Mouse (Mus musculus): Measurements from ENCODE around the gene 1600014C23Rik. TPM values are rescaled to one million over a fixed set of nuclear protein-coding genes. Genes with fewer than 3 reads are reported as not detected.

The 1600014C23Rik gene
- polyA plus RNA-seq, 1 experiment from 2014 or later = 0.66 TPM

- peak overlapping the region; percentile 63 for H3K9ac ChIP-seq (ENCODE audit: low read depth, low read length)
- peak overlapping the region; percentile 85 for H3K27ac ChIP-seq
- H3K4me3 ChIP-seq (replicated peaks; ENCODE audit: low read depth, low read length) = peak overlapping the region; percentile 53
- peak overlapping the region; percentile 82 for H3K4me2 ChIP-seq (ENCODE audit: low read length)
- ATAC-seq (replicated peaks; ENCODE audit: low FRiP score, low read depth) = peak; percentile 37
- 2% methylated on average over 40 of the region's 72 CpGs for WGBS
- TF ChIP-seq CTCF (IDR thresholded peaks at IDR 0.05; ENCODE audit: low read depth) = no peak
- no peaks in the 10 kb centered on the region for H3K9me3 ChIP-seq (replicated peaks; ENCODE audit: low read length)
- DNase-seq (ENCODE audit: low spot score) = peak; percentile 91
- no peaks in the 10 kb centered on the region for H3K36me3 ChIP-seq (ENCODE audit: insufficient read depth, low read length)
- H3K27me3 ChIP-seq (ENCODE audit: insufficient read depth, low read length) = no peaks in the 10 kb centered on the region
- H3K4me1 ChIP-seq (replicated peaks; ENCODE audit: insufficient read depth, low read length) = peaks cover 30% of the 10 kb centered on the region
These were observed 2.9 kb upstream of the 1600014C23Rik start for GRCm38 (mm10) chr17:45736311-45737077.

DNA sequence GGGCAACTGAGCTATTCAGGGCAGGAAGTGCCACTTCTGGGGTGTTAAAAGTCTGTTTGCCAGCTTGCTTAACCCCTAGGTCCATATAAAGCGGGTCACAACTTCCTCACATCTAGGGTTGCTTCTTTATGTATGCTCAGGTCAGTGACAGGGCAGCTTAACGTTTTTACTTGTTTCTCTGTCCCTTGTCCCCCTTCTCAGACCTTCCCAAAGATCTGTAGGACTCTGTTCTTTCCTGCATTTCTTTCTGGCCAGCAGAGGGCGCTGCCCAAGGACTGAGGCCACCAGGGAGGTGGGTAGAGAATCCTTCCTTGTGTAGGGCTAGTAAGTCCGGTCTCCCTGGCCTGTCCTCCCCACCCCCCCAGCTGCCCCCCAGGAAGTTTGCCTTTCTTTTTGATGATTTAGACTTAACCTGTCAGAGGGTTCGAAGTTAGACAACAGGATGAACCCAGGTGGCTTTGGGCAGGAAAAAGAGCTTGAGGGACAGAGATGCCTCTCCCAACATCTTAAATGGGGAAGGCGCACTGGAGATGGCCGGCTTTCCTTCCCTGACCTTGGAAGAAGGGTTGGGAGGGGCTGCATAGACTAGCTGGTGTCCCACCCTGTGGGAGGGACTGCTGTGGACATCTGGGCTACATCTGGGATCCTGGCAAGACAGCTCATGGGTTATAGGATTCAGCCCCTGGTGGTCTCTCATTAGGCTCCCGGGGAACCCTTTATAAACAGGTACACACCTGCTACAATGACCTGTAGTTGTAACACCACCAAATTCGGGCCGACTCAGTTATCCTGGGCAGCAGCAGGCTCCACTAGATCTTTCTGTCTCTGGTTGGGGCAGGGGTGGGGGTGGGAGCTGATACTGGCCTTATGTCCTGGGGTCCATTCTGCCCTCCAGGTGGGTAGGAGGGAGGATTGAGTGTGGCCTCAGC lies 2.0 kb upstream of the 1600014C23Rik start:
- DNase-seq (ENCODE audit: low spot score) = peak; percentile 92
- Histone ChIP-seq H3K36me3 (ENCODE audit: insufficient read depth, low read length) (no peaks in the 10 kb centered on the region), H3K4me1 (replicated peaks; ENCODE audit: insufficient read depth, low read length) (peaks cover 30% of the 10 kb centered on the region), H3K4me3 (replicated peaks; ENCODE audit: low read depth, low read length) (peak overlapping the region; percentile 53), H3K4me2 (ENCODE audit: low read length) (peak overlapping the region; percentile 82), H3K27me3 (ENCODE audit: insufficient read depth, low read length) (no peaks in the 10 kb centered on the region), H3K9me3 (replicated peaks; ENCODE audit: low read length) (no peaks in the 10 kb centered on the region), H3K27ac (peak overlapping the region; percentile 85), H3K9ac (ENCODE audit: low read depth, low read length) (peak overlapping the region; percentile 63)
- peak; percentile 96 for TF ChIP-seq CTCF (IDR thresholded peaks at IDR 0.05; ENCODE audit: low read depth)
- peak; percentile 23; the same call in 1 of the 2 replicates for ATAC-seq (replicated peaks; ENCODE audit: low FRiP score, low read depth)
- WGBS = 6% methylated on average over 10 of the region's 10 CpGs

DNA sequence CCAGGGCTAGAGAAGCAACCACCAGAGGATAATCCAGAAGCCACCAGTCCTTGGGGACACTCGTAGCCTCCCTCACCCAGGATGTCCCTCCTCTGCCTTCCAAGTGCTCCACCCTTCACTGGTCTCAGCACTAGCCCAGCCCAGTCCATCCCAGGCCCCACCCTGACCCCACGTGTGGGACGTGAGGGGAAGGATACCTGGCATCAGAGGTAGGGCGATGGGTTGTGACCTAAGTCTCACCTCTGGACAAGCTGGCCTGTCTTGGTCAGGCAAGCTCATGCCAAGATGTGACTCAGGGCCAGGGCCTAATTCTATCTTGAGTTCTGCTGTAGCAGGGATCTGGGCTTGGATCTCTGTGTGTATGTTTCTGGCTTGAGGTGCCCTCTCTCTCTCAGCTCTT lies 1.2 kb upstream of the 1600014C23Rik start:
- Histone ChIP-seq H3K9ac (ENCODE audit: low read depth, low read length) (no peak overlapping the region), H3K9me3 (replicated peaks; ENCODE audit: low read length) (no peaks in the 10 kb centered on the region), H3K27ac (no peak overlapping the region), H3K4me3 (replicated peaks; ENCODE audit: low read depth, low read length) (no peak overlapping the region), H3K4me2 (ENCODE audit: low read length) (no peak overlapping the region), H3K36me3 (ENCODE audit: insufficient read depth, low read length) (no peaks in the 10 kb centered on the region), H3K27me3 (ENCODE audit: insufficient read depth, low read length) (no peaks in the 10 kb centered on the region), H3K4me1 (replicated peaks; ENCODE audit: insufficient read depth, low read length) (peaks cover 30% of the 10 kb centered on the region)
- DNase-seq (ENCODE audit: low spot score) = no peak
- no peak for TF ChIP-seq CTCF (IDR thresholded peaks at IDR 0.05; ENCODE audit: low read depth)
- no peak for ATAC-seq (replicated peaks; ENCODE audit: low FRiP score, low read depth)
- 68% methylated on average over 4 of the region's 4 CpGs for WGBS

GRCm38 (mm10) chr17:45734333-45734732 lies 689 bp upstream of the 1600014C23Rik start:
- H3K4me3 ChIP-seq (replicated peaks; ENCODE audit: low read depth, low read length) = no peak overlapping the region
- ATAC-seq (replicated peaks; ENCODE audit: low FRiP score, low read depth) (no peak), DNase-seq (ENCODE audit: low spot score) (no peak)
- no peaks in the 10 kb centered on the region for H3K36me3 ChIP-seq (ENCODE audit: insufficient read depth, low read length)
- H3K9ac ChIP-seq (ENCODE audit: low read depth, low read length) = peak overlapping the region; percentile 46
- no peaks in the 10 kb centered on the region for H3K27me3 ChIP-seq (ENCODE audit: insufficient read depth, low read length)
- peak overlapping the region; percentile 67 for H3K4me2 ChIP-seq (ENCODE audit: low read length)
- 31% methylated on average over 3 of the region's 3 CpGs for WGBS
- no peak for TF ChIP-seq CTCF (IDR thresholded peaks at IDR 0.05; ENCODE audit: low read depth)
- peaks cover 30% of the 10 kb centered on the region for H3K4me1 ChIP-seq (replicated peaks; ENCODE audit: insufficient read depth, low read length)
- H3K9me3 ChIP-seq (replicated peaks; ENCODE audit: low read length) = no peaks in the 10 kb centered on the region
- peak overlapping the region; percentile 63 for H3K27ac ChIP-seq

GRCm38 (mm10) chr17:45733038-45733734 lies 458 bp downstream of the 1600014C23Rik start:
- Histone ChIP-seq H3K27me3 (ENCODE audit: insufficient read depth, low read length) (no peaks in the 10 kb centered on the region), H3K4me1 (replicated peaks; ENCODE audit: insufficient read depth, low read length) (peaks cover 30% of the 10 kb centered on the region), H3K36me3 (ENCODE audit: insufficient read depth, low read length) (no peaks in the 10 kb centered on the region), H3K27ac (no peak overlapping the region), H3K9me3 (replicated peaks; ENCODE audit: low read length) (no peaks in the 10 kb centered on the region), H3K4me3 (replicated peaks; ENCODE audit: low read depth, low read length) (peak overlapping the region; percentile 25; the same call in 1 of the 2 replicates), H3K4me2 (ENCODE audit: low read length) (peak overlapping the region; percentile 67), H3K9ac (ENCODE audit: low read depth, low read length) (peak overlapping the region; percentile 46)
- ATAC-seq (replicated peaks; ENCODE audit: low FRiP score, low read depth) (no peak), DNase-seq (ENCODE audit: low spot score) (no peak)
- 45% methylated on average over 18 of the region's 19 CpGs for WGBS
- TF ChIP-seq CTCF (IDR thresholded peaks at IDR 0.05; ENCODE audit: low read depth) = no peak
